Mouse (Mus musculus) heart, embryonic 14.5 days (tissue): Measurements from ENCODE around the gene Sun5. TPM values are rescaled to one million over a fixed set of nuclear protein-coding genes. Genes with fewer than 3 reads are reported as not detected.

Experiments used
- ATAC-seq: fragments of 200-750 bp; cut with Nextera tagmentation; 2 replicates; pipeline ENCODE4 v1.8.0; 2017; ENCODE audit warnings: low read depth, moderate TSS enrichment; ENCODE audit not compliant: insufficient number of reproducible peaks, insufficient read depth, low FRiP score
- H3K27ac ChIP-seq, 2 experiments: fragments of 200-500 bp in 1 of 2; fragments of 300-500 bp in 1 of 2; sonication (generic) in 1 of 2; replicated peaks in 1 of 2; 2 replicates each; pipeline ENCODE4 v1.5.1; 2012 to 2014; ENCODE audit warnings: low read depth in 2 of 2, low read length in 2 of 2, control low read depth in 1 of 2, mild to moderate bottlenecking in 1 of 2, mixed read lengths in 1 of 2; ENCODE audit not compliant: control insufficient read depth in 1 of 2, insufficient read depth in 1 of 2
- H3K27me3 ChIP-seq: fragments of 300-500 bp; sonication (generic); 2 replicates; pipeline ENCODE4 v1.6.1; 2014; ENCODE audit warnings: mild to moderate bottlenecking, low read length, control low read depth; ENCODE audit not compliant: control insufficient read depth, insufficient read depth
- H3K36me3 ChIP-seq: fragments of 300-500 bp; sonication (generic); 2 replicates; pipeline ENCODE4 v1.6.1; 2014; ENCODE audit warnings: mild to moderate bottlenecking, control low read depth, low read length, mixed read lengths; ENCODE audit not compliant: control insufficient read depth, insufficient read depth
- H3K4me1 ChIP-seq, 2 experiments: fragments of 200-500 bp in 1 of 2; fragments of 300-500 bp in 1 of 2; sonication (generic) in 1 of 2; 2 replicates each; pipeline ENCODE4 v1.6.1; 2012 to 2014; ENCODE audit warnings: low read length in 2 of 2, control low read depth in 1 of 2, mixed read lengths in 1 of 2; ENCODE audit not compliant: control insufficient read depth in 2 of 2, insufficient read depth in 2 of 2
- H3K4me2 ChIP-seq: fragments of 300-500 bp; sonication (generic); 2 replicates; pipeline ENCODE4 v1.6.1; 2014; ENCODE audit warnings: mild to moderate bottlenecking, low read length
- H3K4me3 ChIP-seq, 2 experiments: fragments of 200-500 bp in 1 of 2; fragments of 300-500 bp in 1 of 2; sonication (generic) in 1 of 2; 2 replicates each; pipeline ENCODE4 v1.5.1; 2012 to 2014; ENCODE audit warnings: low read length in 2 of 2, mild to moderate bottlenecking in 2 of 2, control low read depth in 1 of 2, low read depth in 1 of 2, moderate library complexity in 1 of 2; ENCODE audit not compliant: control insufficient read depth in 1 of 2, insufficient read depth in 1 of 2
- H3K9ac ChIP-seq: fragments of 300-500 bp; sonication (generic); 2 replicates; pipeline ENCODE4 v1.6.1; 2014; ENCODE audit warnings: mild to moderate bottlenecking, low read length
- H3K9me3 ChIP-seq: fragments of 300-500 bp; sonication (generic); 2 replicates; pipeline ENCODE4 v1.6.1; 2016; ENCODE audit warnings: low read length, control low read depth; ENCODE audit not compliant: control insufficient read depth
- WGBS: fragments of 180-500 bp; shearing (Covaris S2); extraction: QIAGEN DNeasy Blood & Tissue Kit; methylation state at CpG from one replicate; pipeline ENCODE4 v1.1.7; 2014; 5-methylcytosine and 5-hydroxymethylcytosine counted together
- polyA plus RNA-seq: library from polyadenylated mRNA; unstranded; fragments of >200 nt; fragmentation: Nextera tagmentation; extraction: Ambion mirVana; gene quantifications from 2 replicates; pipeline ENCODE4 v1.2.1, GENCODE M21; 2014

Sun5 gene
- polyA plus RNA-seq, 1 experiment from 2014 or later: not detected

DNA sequence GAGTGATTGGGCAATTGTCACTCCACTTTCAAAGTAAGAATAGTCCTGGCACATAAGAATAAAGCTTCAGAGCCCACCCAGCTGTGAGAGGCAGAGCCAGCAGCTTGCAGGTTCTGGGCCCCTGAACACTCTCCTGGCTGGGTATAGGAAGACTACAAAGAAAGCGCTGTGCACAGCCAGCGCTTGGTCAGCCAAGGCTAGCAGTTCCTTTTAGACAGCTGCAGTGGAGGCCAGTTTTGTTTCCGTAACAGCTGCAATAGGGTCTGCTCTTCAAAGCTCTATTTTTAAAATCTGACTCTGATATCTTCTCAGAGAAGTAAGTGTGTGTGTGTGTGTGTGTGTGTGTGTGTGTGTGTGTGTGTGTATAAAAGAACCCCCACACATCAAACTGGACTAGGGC is 8.9 kb downstream of the Sun5 start:
- Histone ChIP-seq H3K9me3 (no peaks in the 10 kb centered on the region), H3K9ac (no peak overlapping the region), H3K27ac (no peak overlapping the region), H3K36me3 (no peaks in the 10 kb centered on the region), H3K4me1 (no peaks in the 10 kb centered on the region; a peak in 1 of 4 replicates), H3K27me3 (no peaks in the 10 kb centered on the region), H3K4me3 (no peak overlapping the region), H3K4me2 (no peak overlapping the region)
- WGBS: 70% methylated on average over 3 of the region's 3 CpGs
- ATAC-seq: no peak

DNA sequence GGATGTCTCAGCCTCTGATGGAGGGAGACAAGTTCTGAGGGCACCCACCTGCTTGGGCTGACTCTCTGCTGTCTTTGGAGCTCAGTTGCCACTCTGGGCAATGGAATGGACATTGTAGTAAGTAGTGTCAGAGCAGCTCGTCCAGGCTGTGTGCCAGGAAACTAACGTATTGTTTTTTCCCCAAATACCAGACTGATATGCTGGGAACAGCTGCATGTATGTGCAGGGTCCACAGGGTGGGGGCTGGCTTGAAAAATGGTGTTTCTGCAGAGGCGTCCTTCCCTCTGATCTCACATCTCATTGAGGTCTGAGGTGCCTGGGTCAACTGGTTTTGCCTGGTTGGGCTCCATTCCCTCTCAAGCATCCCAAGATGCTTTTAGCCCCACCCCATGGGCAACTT is 10.2 kb downstream of the Sun5 start:
- H3K4me3 ChIP-seq: no peak overlapping the region
- H3K27ac ChIP-seq: no peak overlapping the region
- H3K9me3 ChIP-seq: no peaks in the 10 kb centered on the region
- ATAC-seq: no peak
- WGBS: 33% methylated on average over 3 of the region's 3 CpGs
- H3K9ac ChIP-seq: no peak overlapping the region
- H3K36me3 ChIP-seq: no peaks in the 10 kb centered on the region
- no peaks in the 10 kb centered on the region for H3K27me3 ChIP-seq
- H3K4me2 ChIP-seq: no peak overlapping the region
- no peaks in the 10 kb centered on the region; a peak in 1 of 4 replicates for H3K4me1 ChIP-seq

DNA sequence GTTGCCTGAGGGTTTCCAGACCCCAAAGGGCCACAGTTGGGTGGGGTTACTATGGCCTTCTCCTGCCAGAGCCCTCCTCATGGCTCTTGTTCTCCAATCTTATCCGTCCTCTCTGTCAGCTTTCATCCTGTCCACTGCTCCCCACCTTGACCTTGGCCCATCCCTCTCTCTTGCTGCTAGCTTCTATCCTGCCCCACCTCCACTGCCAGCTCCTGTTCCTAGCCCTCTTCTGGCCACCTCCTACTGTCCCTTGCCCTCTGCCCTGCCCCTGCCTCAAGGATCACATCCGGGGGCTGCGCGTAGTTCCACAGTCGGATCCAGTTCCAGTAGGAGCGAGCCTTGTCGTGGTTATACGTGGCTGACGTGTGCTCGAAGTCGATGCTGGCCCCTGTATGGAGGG is 10.6 kb downstream of the Sun5 start:
- H3K9ac ChIP-seq: no peak overlapping the region
- no peak for ATAC-seq
- H3K4me1 ChIP-seq: no peaks in the 10 kb centered on the region; a peak in 1 of 4 replicates
- H3K27me3 ChIP-seq: no peaks in the 10 kb centered on the region
- H3K9me3 ChIP-seq: no peaks in the 10 kb centered on the region
- WGBS: 89% methylated on average over 11 of the region's 11 CpGs
- H3K36me3 ChIP-seq: no peaks in the 10 kb centered on the region
- no peak overlapping the region for H3K4me2 ChIP-seq
- no peak overlapping the region for H3K4me3 ChIP-seq
- H3K27ac ChIP-seq: no peak overlapping the region

DNA sequence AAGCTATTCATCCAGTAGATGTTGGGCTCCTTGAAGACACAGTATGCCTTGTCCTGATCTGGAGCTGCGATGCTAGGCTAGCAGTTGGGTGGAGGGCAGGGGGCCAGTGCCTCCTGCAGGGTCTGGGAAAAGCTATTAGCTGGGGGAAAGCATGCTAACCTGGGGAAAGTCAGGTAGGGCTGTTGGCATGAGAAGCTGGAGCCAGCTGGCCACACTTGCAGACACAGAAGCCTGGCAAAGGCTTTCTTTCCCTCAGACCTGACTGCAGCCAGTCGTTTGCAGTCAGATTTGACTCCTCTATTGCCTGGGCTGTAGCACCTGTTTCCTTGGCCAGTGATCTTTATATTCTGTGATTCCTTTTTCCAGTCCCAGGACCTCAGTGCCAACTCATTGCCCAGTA is 11.3 kb downstream of the Sun5 start:
- ATAC-seq: no peak
- no peaks in the 10 kb centered on the region for H3K9me3 ChIP-seq
- H3K9ac ChIP-seq: no peak overlapping the region
- H3K4me2 ChIP-seq: no peak overlapping the region
- no peak overlapping the region for H3K27ac ChIP-seq
- H3K4me1 ChIP-seq: no peaks in the 10 kb centered on the region; a peak in 1 of 4 replicates
- no peaks in the 10 kb centered on the region for H3K27me3 ChIP-seq
- 57% methylated on average over 2 of the region's 2 CpGs for WGBS
- no peak overlapping the region for H3K4me3 ChIP-seq
- no peaks in the 10 kb centered on the region for H3K36me3 ChIP-seq

DNA sequence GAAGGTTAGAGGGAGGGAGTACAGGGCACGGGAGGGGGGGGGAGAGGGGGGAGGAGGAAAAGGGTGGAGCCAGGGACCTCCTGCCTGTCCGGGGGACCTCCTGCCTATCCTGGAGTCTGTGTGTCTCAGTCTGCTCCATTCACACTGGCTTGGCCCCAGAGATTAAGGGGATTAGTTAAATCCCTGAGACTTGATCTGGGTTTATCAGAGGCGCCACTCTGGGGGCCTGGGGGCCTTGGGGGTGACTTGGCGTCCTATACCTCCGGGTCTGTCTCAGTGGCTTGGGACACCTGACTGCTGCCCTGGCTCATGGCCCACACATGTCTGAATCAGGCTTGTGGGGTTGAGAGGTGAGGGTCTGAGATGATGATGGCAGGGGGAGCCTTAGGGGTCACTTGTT is 17.3 kb downstream of the Sun5 start:
- no peaks in the 10 kb centered on the region for H3K36me3 ChIP-seq
- H3K4me3 ChIP-seq: no peak overlapping the region
- WGBS: 4% methylated on average over 4 of the region's 5 CpGs
- H3K9ac ChIP-seq: no peak overlapping the region
- H3K9me3 ChIP-seq: 0 out of 2 replicates have a peak, but pooled peaks cover 3% of the 10 kb centered on the region
- ATAC-seq: no peak
- no peak overlapping the region for H3K4me2 ChIP-seq
- no peak overlapping the region for H3K27ac ChIP-seq
- H3K4me1 ChIP-seq: no peaks in the 10 kb centered on the region
- H3K27me3 ChIP-seq: no peaks in the 10 kb centered on the region

DNA sequence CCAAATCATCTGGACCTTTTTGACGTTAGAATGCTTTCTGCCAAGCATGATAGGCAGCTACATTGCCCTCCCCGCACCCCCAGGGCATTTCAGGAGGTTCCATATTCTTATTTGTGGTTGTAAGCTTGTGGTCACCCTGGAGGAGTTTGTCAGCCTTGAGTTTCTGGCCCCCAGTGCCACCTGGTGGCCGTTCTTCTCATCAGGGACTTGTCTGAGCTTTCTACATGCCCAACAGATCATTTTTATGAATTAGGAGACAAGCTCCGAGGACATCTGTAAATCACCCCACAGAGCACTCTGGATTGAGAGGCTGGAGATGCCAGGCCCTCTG is 19.9 kb downstream of the Sun5 start:
- no peaks in the 10 kb centered on the region for H3K4me1 ChIP-seq
- 0 out of 2 replicates have a peak, but pooled peaks cover 3% of the 10 kb centered on the region for H3K9me3 ChIP-seq
- ATAC-seq: no peak
- no peaks in the 10 kb centered on the region for H3K36me3 ChIP-seq
- H3K9ac ChIP-seq: no peak overlapping the region
- H3K27ac ChIP-seq: no peak overlapping the region
- no peaks in the 10 kb centered on the region for H3K27me3 ChIP-seq
- H3K4me3 ChIP-seq: no peak overlapping the region
- no peak overlapping the region for H3K4me2 ChIP-seq
- 57% methylated on average over 4 of the region's 4 CpGs for WGBS

DNA sequence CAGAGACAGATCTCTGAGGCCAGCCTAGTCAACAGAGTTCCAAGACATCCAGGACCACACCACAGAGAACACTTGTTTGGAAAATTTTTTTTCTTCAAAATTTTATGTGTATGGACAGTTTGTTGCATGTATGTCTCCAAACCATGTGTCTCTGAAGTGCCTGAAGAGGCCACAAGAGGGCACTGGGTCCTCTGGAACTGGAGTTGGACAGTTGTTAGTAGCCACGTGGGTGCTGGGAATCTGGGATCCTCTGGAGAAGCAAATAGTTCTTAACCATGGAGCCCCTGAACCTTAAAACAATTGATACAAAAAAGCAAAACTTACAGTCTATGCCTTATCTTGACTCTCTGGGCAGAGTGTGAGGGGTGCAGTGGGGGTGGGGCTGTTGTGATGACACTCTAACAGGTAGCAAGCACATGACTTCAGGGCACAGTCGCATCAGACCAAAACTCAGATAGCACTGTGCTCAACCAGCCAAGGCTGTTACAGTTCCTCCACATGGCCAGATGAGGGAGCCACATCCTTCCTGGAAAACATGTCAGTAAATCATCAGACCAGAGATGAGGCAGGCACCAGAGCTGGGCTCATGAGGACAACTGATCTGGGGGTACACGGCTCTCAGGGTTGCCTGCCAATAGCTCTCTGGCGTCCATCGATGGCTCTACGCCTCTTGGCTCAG is 20.4 kb downstream of the Sun5 start:
- no peak overlapping the region for H3K4me3 ChIP-seq
- no peaks in the 10 kb centered on the region for H3K27me3 ChIP-seq
- H3K4me2 ChIP-seq: no peak overlapping the region
- WGBS: 84% methylated on average over 6 of the region's 6 CpGs
- H3K4me1 ChIP-seq: no peaks in the 10 kb centered on the region
- H3K9ac ChIP-seq: no peak overlapping the region
- no peak for ATAC-seq
- no peaks in the 10 kb centered on the region for H3K36me3 ChIP-seq
- no peak overlapping the region for H3K27ac ChIP-seq
- H3K9me3 ChIP-seq: 0 out of 2 replicates have a peak, but pooled peaks cover 3% of the 10 kb centered on the region

DNA sequence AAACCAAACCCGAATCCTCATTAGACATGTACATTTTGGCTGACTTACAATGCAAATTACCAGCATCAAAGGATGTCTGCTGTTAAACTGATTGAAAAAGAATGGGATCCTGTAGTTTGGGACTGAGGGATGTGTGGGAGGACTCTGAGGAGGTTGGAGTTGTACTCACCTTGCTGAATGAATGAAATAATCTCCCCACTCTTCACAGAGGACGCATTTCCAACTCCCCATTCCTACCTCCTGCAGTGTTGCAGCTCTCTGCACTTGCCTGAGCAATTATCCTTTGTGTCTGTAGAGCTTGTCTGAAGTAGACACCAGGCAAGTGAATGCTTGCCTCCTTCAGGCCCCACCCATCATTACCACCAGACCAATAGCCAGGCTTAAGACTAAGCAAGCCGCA is 22.5 kb downstream of the Sun5 start:
- Histone ChIP-seq H3K4me3 (no peak overlapping the region), H3K27ac (no peak overlapping the region), H3K9ac (no peak overlapping the region), H3K36me3 (no peaks in the 10 kb centered on the region), H3K9me3 (0 out of 2 replicates have a peak, but pooled peaks cover 3% of the 10 kb centered on the region), H3K27me3 (no peaks in the 10 kb centered on the region), H3K4me1 (no peaks in the 10 kb centered on the region), H3K4me2 (no peak overlapping the region)
- WGBS: 79% methylated on average over 3 of the region's 3 CpGs
- ATAC-seq: no peak
